Mouse (Mus musculus) brain, embryonic 14.5 days (tissue): ENCODE measurements around the gene Prpf6.

Experiments used
- CTCF ChIP-seq: fragments of 200-500 bp; IDR thresholded peaks from 2 replicates; pipeline ENCODE4 v1.5.1; 2012; ENCODE audit warnings: inconsistent platforms, mild to moderate bottlenecking, moderate library complexity, borderline replicate concordance; ENCODE audit not compliant: insufficient read depth, insufficient read length; ENCODE audit errors: extremely low read depth
- POLR2A ChIP-seq: fragments of 200-500 bp; IDR thresholded peaks from 2 replicates; pipeline ENCODE4 v1.6.1; 2012; ENCODE audit warnings: mild to moderate bottlenecking, inconsistent platforms, borderline replicate concordance; ENCODE audit not compliant: poor library complexity, insufficient read depth, insufficient read length, severe bottlenecking; ENCODE audit errors: extremely low read depth

DNA sequence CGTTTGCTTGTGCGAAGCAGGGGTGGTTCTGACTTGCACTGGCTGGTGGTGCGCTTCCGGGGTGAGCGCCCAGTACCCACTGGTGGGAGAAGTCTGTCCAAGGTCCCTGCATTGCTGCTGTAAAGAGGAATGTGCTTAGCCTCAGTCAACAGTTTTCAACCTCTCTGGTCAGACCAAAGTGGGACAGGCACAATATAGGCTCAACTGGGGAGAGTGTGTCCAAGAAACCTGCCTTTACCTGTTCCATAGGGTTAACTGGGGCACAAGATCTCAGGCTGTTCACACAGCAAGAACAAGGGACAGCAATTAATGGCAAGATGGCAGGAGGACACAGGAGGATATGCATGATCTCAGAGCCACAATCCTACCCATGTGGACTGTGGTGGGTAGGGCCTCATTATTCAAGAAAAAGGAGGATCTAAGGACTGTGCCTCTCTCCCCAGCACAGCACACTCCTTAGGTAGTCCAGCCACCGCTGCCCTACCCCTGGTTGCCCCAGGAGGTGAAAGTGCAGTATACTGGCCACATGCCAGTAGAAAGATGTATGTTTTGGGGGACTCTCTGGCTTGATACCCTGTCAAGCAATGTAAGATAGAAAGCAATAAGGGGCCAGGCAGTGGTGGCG, 16.6 kb upstream of the Prpf6 start:
- TF ChIP-seq POLR2A (no peak), CTCF (no peak)
